Mouse (Mus musculus): ENCODE results near the gene Prr5.

- no peak for TF ChIP-seq CTCF (IDR thresholded peaks at IDR 0.05; ENCODE audit: low read depth)
- no peak for TF ChIP-seq EP300 (IDR thresholded peaks at IDR 0.05; ENCODE audit: low read depth)
These were observed 31.0 kb upstream of the Prr5 start for GRCm38 (mm10) chr15:84638405-84638804.

All from liver, postnatal 0 days (tissue).